Mouse (Mus musculus) stomach, embryonic 16.5 days (tissue): ENCODE data around the gene Atxn2. TPM values are rescaled to one million over a fixed set of nuclear protein-coding genes. Genes with fewer than 3 reads are reported as not detected.

Experiments used
- ATAC-seq: fragments of 200-750 bp; cut with Nextera tagmentation; 2 replicates; pipeline ENCODE4 v1.8.0; 2017; ENCODE audit warnings: moderate number of reproducible peaks, moderate TSS enrichment; ENCODE audit not compliant: insufficient read depth, low FRiP score
- H3K27ac ChIP-seq: fragments of 300-500 bp; sonication (generic); 2 replicates; pipeline ENCODE4 v1.5.1; 2014; ENCODE audit warnings: low read length
- H3K27me3 ChIP-seq: fragments of 300-500 bp; sonication (generic); 2 replicates; pipeline ENCODE4 v1.6.1; 2014; ENCODE audit warnings: low read length, control low read depth, mixed read lengths; ENCODE audit not compliant: control insufficient read depth, insufficient read depth
- H3K36me3 ChIP-seq: fragments of 300-500 bp; sonication (generic); 2 replicates; pipeline ENCODE4 v1.6.1; 2014; ENCODE audit warnings: low read length; ENCODE audit not compliant: control insufficient read depth, insufficient read depth
- H3K4me1 ChIP-seq: fragments of 300-500 bp; sonication (generic); 2 replicates; pipeline ENCODE4 v1.6.1; 2014; ENCODE audit warnings: low read length, control low read depth, mixed read lengths; ENCODE audit not compliant: control insufficient read depth, insufficient read depth
- H3K4me2 ChIP-seq: fragments of 300-500 bp; sonication (generic); 2 replicates; pipeline ENCODE4 v1.6.1; 2014; ENCODE audit warnings: low read depth, low read length, mixed read lengths
- H3K4me3 ChIP-seq: fragments of 300-500 bp; sonication (generic); replicated peaks from 2 replicates; pipeline ENCODE4 v1.5.1; 2014; ENCODE audit warnings: mild to moderate bottlenecking, low read length
- H3K9ac ChIP-seq: fragments of 300-500 bp; sonication (generic); 2 replicates; pipeline ENCODE4 v1.6.1; 2014; ENCODE audit warnings: low read length
- H3K9me3 ChIP-seq: fragments of 300-500 bp; sonication (generic); replicated peaks from 2 replicates; pipeline ENCODE4 v1.6.1; 2016; ENCODE audit warnings: low read length, control low read depth; ENCODE audit not compliant: control insufficient read depth
- WGBS: fragments of 180-500 bp; shearing (Covaris S2); extraction: QIAGEN DNeasy Blood & Tissue Kit; methylation state at CpG from one replicate; pipeline ENCODE4 v1.1.7; 2014; 5-methylcytosine and 5-hydroxymethylcytosine counted together
- polyA plus RNA-seq: library from polyadenylated mRNA; unstranded; fragments of >200 nt; fragmentation: Nextera tagmentation; extraction: Ambion mirVana; gene quantifications from 2 replicates; pipeline ENCODE4 v1.2.1, GENCODE M21; 2015

Atxn2 gene
- polyA plus RNA-seq, 1 experiment from 2014 or later, result 36.6 TPM

- no peaks in the 10 kb centered on the region for H3K4me1 ChIP-seq
- 85% methylated on average over 6 of the region's 6 CpGs for WGBS
- no peak for ATAC-seq
- no peak overlapping the region for H3K27ac ChIP-seq
- no peak overlapping the region for H3K4me2 ChIP-seq
- no peak overlapping the region for H3K4me3 ChIP-seq
- H3K9ac ChIP-seq, result no peak overlapping the region
- no peaks in the 10 kb centered on the region for H3K27me3 ChIP-seq
- H3K9me3 ChIP-seq, result no peaks in the 10 kb centered on the region
- H3K36me3 ChIP-seq, result no peaks in the 10 kb centered on the region
Observed at GRCm38 (mm10) chr5:121762949-121763348, 51.8 kb downstream of the Atxn2 start.

GRCm38 (mm10) chr5:121765020-121765419 is 53.9 kb downstream of the Atxn2 start:
- Histone ChIP-seq H3K9me3 (no peaks in the 10 kb centered on the region), H3K4me1 (no peaks in the 10 kb centered on the region), H3K4me3 (no peak overlapping the region), H3K4me2 (no peak overlapping the region), H3K36me3 (no peaks in the 10 kb centered on the region), H3K27ac (no peak overlapping the region), H3K27me3 (no peaks in the 10 kb centered on the region), H3K9ac (no peak overlapping the region)
- 81% methylated on average over 2 of the region's 2 CpGs for WGBS
- ATAC-seq, result no peak

- 88% methylated on average over 4 of the region's 4 CpGs for WGBS
- H3K4me1 ChIP-seq, result no peaks in the 10 kb centered on the region
Observed at GRCm38 (mm10) chr5:121766038-121766773, 55.1 kb downstream of the Atxn2 start.

GRCm38 (mm10) chr5:121767564-121767963 is 56.4 kb downstream of the Atxn2 start:
- Histone ChIP-seq H3K27me3 (no peaks in the 10 kb centered on the region), H3K4me2 (no peak overlapping the region), H3K27ac (no peak overlapping the region), H3K9me3 (no peaks in the 10 kb centered on the region), H3K9ac (no peak overlapping the region), H3K4me1 (no peaks in the 10 kb centered on the region), H3K36me3 (peaks cover 8% of the 10 kb centered on the region; the same call in 1 of the 2 replicates), H3K4me3 (no peak overlapping the region)
- ATAC-seq, result no peak
- 88% methylated on average over 2 of the region's 2 CpGs for WGBS

More at GRCm38 (mm10) chr5:121766038-121766773, 55.1 kb downstream of the Atxn2 start:
- Histone ChIP-seq H3K9ac (no peak overlapping the region), H3K4me3 (no peak overlapping the region), H3K27me3 (no peaks in the 10 kb centered on the region), H3K9me3 (no peaks in the 10 kb centered on the region), H3K27ac (no peak overlapping the region), H3K4me2 (no peak overlapping the region), H3K36me3 (no peaks in the 10 kb centered on the region)
- no peak for ATAC-seq

GRCm38 (mm10) chr5:121769827-121770226 is 58.7 kb downstream of the Atxn2 start:
- H3K27me3 ChIP-seq, result no peaks in the 10 kb centered on the region
- H3K4me2 ChIP-seq, result no peak overlapping the region
- 72% methylated on average over 7 of the region's 7 CpGs for WGBS
- no peaks in the 10 kb centered on the region for H3K4me1 ChIP-seq
- H3K27ac ChIP-seq, result no peak overlapping the region
- no peaks in the 10 kb centered on the region for H3K9me3 ChIP-seq
- H3K36me3 ChIP-seq, result peaks cover 17% of the 10 kb centered on the region; the same call in 1 of the 2 replicates
- ATAC-seq, result no peak
- H3K4me3 ChIP-seq, result no peak overlapping the region
- H3K9ac ChIP-seq, result no peak overlapping the region

- Histone ChIP-seq H3K4me3 (no peak overlapping the region), H3K36me3 (peaks cover 17% of the 10 kb centered on the region; the same call in 1 of the 2 replicates), H3K4me2 (no peak overlapping the region), H3K4me1 (no peaks in the 10 kb centered on the region), H3K9me3 (no peaks in the 10 kb centered on the region), H3K27me3 (no peaks in the 10 kb centered on the region), H3K9ac (no peak overlapping the region), H3K27ac (no peak overlapping the region)
- 87% methylated on average over 3 of the region's 3 CpGs for WGBS
- ATAC-seq, result no peak
Observed at GRCm38 (mm10) chr5:121771611-121772010, 60.5 kb downstream of the Atxn2 start.

- peaks cover 4% of the 10 kb centered on the region; the same call in 1 of the 2 replicates for H3K36me3 ChIP-seq
- H3K9ac ChIP-seq, result no peak overlapping the region
- no peaks in the 10 kb centered on the region for H3K9me3 ChIP-seq
- no peak overlapping the region for H3K4me2 ChIP-seq
- no peak overlapping the region for H3K4me3 ChIP-seq
- no peaks in the 10 kb centered on the region for H3K27me3 ChIP-seq
- H3K27ac ChIP-seq, result no peak overlapping the region
- WGBS, result 73% methylated on average over 7 of the region's 7 CpGs
- H3K4me1 ChIP-seq, result peaks cover 3% of the 10 kb centered on the region
- no peak for ATAC-seq
Observed at GRCm38 (mm10) chr5:121778485-121779119, 67.5 kb downstream of the Atxn2 start.

GRCm38 (mm10) chr5:121780180-121780579 is 69.0 kb downstream of the Atxn2 start:
- WGBS, result 77% methylated on average over 5 of the region's 5 CpGs
- no peak overlapping the region for H3K27ac ChIP-seq
- H3K9me3 ChIP-seq, result no peaks in the 10 kb centered on the region
- H3K27me3 ChIP-seq, result no peaks in the 10 kb centered on the region
- peaks cover 8% of the 10 kb centered on the region for H3K4me1 ChIP-seq
- 0 out of 2 replicates have a peak, but pooled peaks cover 4% of the 10 kb centered on the region for H3K36me3 ChIP-seq
- no peak overlapping the region for H3K9ac ChIP-seq
- H3K4me3 ChIP-seq, result no peak overlapping the region
- no peak overlapping the region for H3K4me2 ChIP-seq
- ATAC-seq, result no peak

- Histone ChIP-seq H3K36me3 (peaks cover 19% of the 10 kb centered on the region; the same call in 1 of the 2 replicates), H3K4me2 (no peak overlapping the region), H3K4me1 (peaks cover 8% of the 10 kb centered on the region), H3K4me3 (no peak overlapping the region), H3K27me3 (no peaks in the 10 kb centered on the region), H3K9ac (no peak overlapping the region), H3K27ac (no peak overlapping the region), H3K9me3 (no peaks in the 10 kb centered on the region)
- ATAC-seq, result no peak
- WGBS, result 58% methylated on average over 4 of the region's 4 CpGs
Observed at GRCm38 (mm10) chr5:121782467-121782866, 71.3 kb downstream of the Atxn2 start.
